Mouse (Mus musculus): Measurements from ENCODE around the gene Mr1. TPM values are rescaled to one million over a fixed set of nuclear protein-coding genes. Genes with fewer than 3 reads are reported as not detected.
"Not testable (repeated sequence)": the region's sequence is repeated elsewhere in the genome, so short reads cannot be mapped to it uniquely, and the experiment has no call there.

The Mr1 gene
- polyA plus RNA-seq, 1 experiment from 2014 or later = 3.1 TPM

GRCm38 (mm10) chr1:155173644-155174016 is 27.0 kb upstream of the Mr1 start:
- H3K27me3 ChIP-seq (ENCODE audit: control insufficient read depth, insufficient read depth, low read length); H3K9me3 ChIP-seq (ENCODE audit: control insufficient read depth, low read length); ATAC-seq (ENCODE audit: insufficient number of reproducible peaks, low FRiP score, low TSS enrichment, low read depth); DNase-seq (ENCODE audit: low spot score); H3K27ac ChIP-seq (replicated peaks; ENCODE audit: low read depth, low read length); H3K4me2 ChIP-seq (ENCODE audit: low read depth, severe bottlenecking); H3K9ac ChIP-seq (ENCODE audit: low read length); H3K4me1 ChIP-seq (ENCODE audit: control insufficient read depth, insufficient read depth, low read length); H3K4me3 ChIP-seq (ENCODE audit: low read depth, low read length); H3K36me3 ChIP-seq (ENCODE audit: control insufficient read depth, insufficient read depth, low read length): not testable (repeated sequence)
- 95% methylated on average over 1 of the region's 1 CpGs for WGBS

- DNase-seq (ENCODE audit: low spot score) (no peak), ATAC-seq (ENCODE audit: insufficient number of reproducible peaks, low FRiP score, low TSS enrichment, low read depth) (no peak)
- Histone ChIP-seq H3K9ac (ENCODE audit: low read length) (no peak overlapping the region), H3K36me3 (ENCODE audit: control insufficient read depth, insufficient read depth, low read length) (peaks cover 4% of the 10 kb centered on the region), H3K4me2 (ENCODE audit: low read depth, severe bottlenecking) (no peak overlapping the region), H3K4me3 (ENCODE audit: low read depth, low read length) (no peak overlapping the region), H3K9me3 (ENCODE audit: control insufficient read depth, low read length) (no peaks in the 10 kb centered on the region), H3K4me1 (ENCODE audit: control insufficient read depth, insufficient read depth, low read length) (no peaks in the 10 kb centered on the region), H3K27ac (replicated peaks; ENCODE audit: low read depth, low read length) (no peak overlapping the region), H3K27me3 (ENCODE audit: control insufficient read depth, insufficient read depth, low read length) (no peaks in the 10 kb centered on the region)
- WGBS = 90% methylated on average over 3 of the region's 3 CpGs
Measured at GRCm38 (mm10) chr1:155172895-155173643, 26.5 kb upstream of the Mr1 start.

DNA sequence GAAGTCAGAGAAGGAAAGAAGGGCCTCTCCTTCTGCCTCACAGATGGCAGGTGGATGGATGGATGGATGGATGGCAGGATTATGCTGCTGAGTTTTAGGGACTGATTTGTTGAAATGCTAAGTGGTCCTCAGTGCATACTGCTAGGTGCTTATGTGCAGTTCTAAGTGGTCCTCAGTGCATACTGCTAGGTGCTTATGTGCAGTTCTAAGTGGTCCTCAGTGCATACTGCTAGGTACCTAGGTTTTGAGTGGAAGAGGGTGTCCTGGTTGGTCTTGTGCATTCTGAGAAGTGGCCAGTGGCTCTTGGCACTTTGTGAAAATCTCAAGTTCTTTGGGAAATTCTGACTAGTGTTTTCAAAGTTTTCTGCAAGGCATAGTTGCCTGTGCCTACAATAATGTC is 23.3 kb upstream of the Mr1 start:
- Histone ChIP-seq H3K27me3 (ENCODE audit: control insufficient read depth, insufficient read depth, low read length) (no peaks in the 10 kb centered on the region), H3K9me3 (ENCODE audit: control insufficient read depth, low read length) (no peaks in the 10 kb centered on the region), H3K36me3 (ENCODE audit: control insufficient read depth, insufficient read depth, low read length) (no peaks in the 10 kb centered on the region), H3K4me3 (ENCODE audit: low read depth, low read length) (no peak overlapping the region), H3K27ac (replicated peaks; ENCODE audit: low read depth, low read length) (no peak overlapping the region), H3K4me1 (ENCODE audit: control insufficient read depth, insufficient read depth, low read length) (no peaks in the 10 kb centered on the region), H3K9ac (ENCODE audit: low read length) (no peak overlapping the region), H3K4me2 (ENCODE audit: low read depth, severe bottlenecking) (no peak overlapping the region)
- ATAC-seq (ENCODE audit: insufficient number of reproducible peaks, low FRiP score, low TSS enrichment, low read depth) (no peak), DNase-seq (ENCODE audit: low spot score) (no peak)

DNA sequence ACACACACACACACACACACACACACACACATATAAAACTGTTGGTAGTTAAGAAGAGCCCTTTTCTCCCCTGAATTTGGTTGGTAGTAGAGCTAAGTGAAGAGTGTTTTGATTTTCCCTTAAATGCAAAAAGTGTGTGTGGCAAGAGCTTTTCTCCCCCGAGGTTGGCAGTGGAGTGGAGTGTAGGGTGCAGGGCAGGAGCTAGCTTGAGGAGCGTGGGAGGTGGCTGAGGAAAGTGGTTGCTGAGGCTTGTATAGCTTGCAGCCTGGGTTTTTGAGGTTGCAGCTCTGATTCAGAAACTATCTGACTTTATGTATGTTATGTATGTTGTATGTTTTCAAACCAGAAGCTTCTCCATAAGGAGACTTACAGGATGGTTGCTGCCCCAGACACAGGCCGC is 20.8 kb upstream of the Mr1 start:
- ATAC-seq (ENCODE audit: insufficient number of reproducible peaks, low FRiP score, low TSS enrichment, low read depth) = no peak

DNA sequence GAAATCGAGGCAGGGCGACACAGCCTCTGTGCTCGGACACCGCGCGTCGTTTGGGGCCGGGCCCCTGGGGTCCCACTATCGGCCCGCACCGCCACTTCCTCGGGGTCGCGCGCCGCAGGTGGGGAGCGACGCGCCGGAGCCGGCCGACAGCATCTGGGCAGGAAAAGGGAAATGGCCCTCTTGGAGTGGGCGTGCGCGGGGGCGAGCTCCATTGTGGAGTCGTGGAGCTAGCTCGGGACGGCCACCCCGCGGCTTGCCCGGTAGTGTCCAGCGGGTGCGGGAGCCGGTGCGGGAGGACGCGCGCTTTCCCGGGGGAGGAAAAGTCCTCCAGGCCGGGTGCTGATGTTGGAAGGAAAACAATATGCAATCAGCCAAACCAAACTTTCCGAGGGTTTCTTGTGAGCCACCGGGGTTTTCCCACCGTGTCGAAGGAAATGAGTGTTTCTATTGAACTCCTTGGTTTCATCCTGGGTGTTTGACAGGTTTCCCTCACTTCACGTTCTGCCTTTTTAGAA is 12.4 kb upstream of the Mr1 start:
- 0% methylated on average over 44 of the region's 46 CpGs for WGBS
- DNase-seq (ENCODE audit: low spot score) = peak; percentile 72
- no peak; the same call in 1 of the 2 replicates for ATAC-seq (ENCODE audit: insufficient number of reproducible peaks, low FRiP score, low TSS enrichment, low read depth)
- Histone ChIP-seq H3K36me3 (ENCODE audit: control insufficient read depth, insufficient read depth, low read length) (no peaks in the 10 kb centered on the region), H3K27ac (replicated peaks; ENCODE audit: low read depth, low read length) (peak overlapping the region; percentile 59), H3K9ac (ENCODE audit: low read length) (peak overlapping the region; percentile 90), H3K27me3 (ENCODE audit: control insufficient read depth, insufficient read depth, low read length) (no peaks in the 10 kb centered on the region), H3K4me1 (ENCODE audit: control insufficient read depth, insufficient read depth, low read length) (no peaks in the 10 kb centered on the region), H3K4me3 (ENCODE audit: low read depth, low read length) (peak overlapping the region; percentile 97), H3K4me2 (ENCODE audit: low read depth, severe bottlenecking) (peak overlapping the region; percentile 64), H3K9me3 (ENCODE audit: control insufficient read depth, low read length) (no peaks in the 10 kb centered on the region)

More for the DNA sequence above, 20.8 kb upstream of the Mr1 start:
- Histone ChIP-seq H3K4me1 (ENCODE audit: control insufficient read depth, insufficient read depth, low read length) (no peaks in the 10 kb centered on the region), H3K4me2 (ENCODE audit: low read depth, severe bottlenecking) (no peak overlapping the region), H3K27ac (replicated peaks; ENCODE audit: low read depth, low read length) (no peak overlapping the region), H3K36me3 (ENCODE audit: control insufficient read depth, insufficient read depth, low read length) (no peaks in the 10 kb centered on the region), H3K9ac (ENCODE audit: low read length) (no peak overlapping the region), H3K4me3 (ENCODE audit: low read depth, low read length) (no peak overlapping the region), H3K9me3 (ENCODE audit: control insufficient read depth, low read length) (no peaks in the 10 kb centered on the region), H3K27me3 (ENCODE audit: control insufficient read depth, insufficient read depth, low read length) (no peaks in the 10 kb centered on the region)
- WGBS = 84% methylated on average over 3 of the region's 3 CpGs
- DNase-seq (ENCODE audit: low spot score) = no peak

DNA sequence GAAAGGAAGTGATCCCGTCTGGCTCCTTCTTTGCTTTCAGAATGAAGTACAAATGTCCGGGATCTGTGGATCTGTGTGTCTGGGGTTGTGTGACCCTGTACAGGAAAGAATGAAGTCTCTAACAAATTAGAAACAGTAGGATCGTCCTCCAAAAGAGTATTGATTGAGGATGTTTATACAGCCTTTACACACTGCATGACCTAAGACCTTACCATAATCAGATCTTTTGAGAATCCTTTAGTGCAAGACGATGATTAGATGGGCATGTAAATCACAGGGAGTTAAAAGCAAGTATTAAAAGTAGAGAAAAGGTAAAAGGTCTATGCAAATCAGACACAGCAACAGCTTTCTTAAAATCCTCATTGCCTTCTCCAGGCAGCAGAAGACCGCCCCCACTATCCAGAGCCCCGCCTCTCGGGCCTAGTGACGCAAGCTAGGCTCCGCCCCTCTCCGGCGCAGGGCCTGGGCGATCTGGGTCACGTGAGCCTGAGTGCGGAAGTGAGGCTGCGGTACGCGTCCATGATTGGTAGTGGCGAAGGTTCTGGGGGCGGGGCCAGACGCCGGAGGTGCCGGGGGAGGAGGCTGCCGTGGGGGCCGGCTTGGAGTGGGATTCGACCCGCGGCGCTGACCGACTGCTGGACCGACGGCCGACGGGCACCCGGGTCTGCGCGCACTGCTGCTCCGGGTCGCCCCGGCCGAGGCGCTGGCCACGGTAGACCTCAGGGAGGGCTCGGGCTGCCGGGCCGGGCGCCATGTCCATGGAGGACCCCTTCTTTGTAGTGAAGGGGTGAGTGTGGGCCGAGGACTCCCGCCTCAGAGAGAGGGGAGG is 11.7 kb upstream of the Mr1 start, which contains the start of gene Stx6:
Gene Stx6, plus strand, starts transcription at position 575 of the 829 bp plus-strand sequence.
- H3K4me3 ChIP-seq (ENCODE audit: low read depth, low read length) = peak within 1 kb of the TSS; percentile 97
- 2% methylated on average over 48 of the region's 48 CpGs for WGBS
- peak within 1 kb of the TSS; percentile 64 for H3K4me2 ChIP-seq (ENCODE audit: low read depth, severe bottlenecking)
- H3K27ac ChIP-seq (replicated peaks; ENCODE audit: low read depth, low read length) = peak within 1 kb of the TSS; percentile 59
- ATAC-seq (ENCODE audit: insufficient number of reproducible peaks, low FRiP score, low TSS enrichment, low read depth) = peak; percentile 96
- no peaks in the 10 kb centered on the region for H3K27me3 ChIP-seq (ENCODE audit: control insufficient read depth, insufficient read depth, low read length)
- H3K9me3 ChIP-seq (ENCODE audit: control insufficient read depth, low read length) = no peaks in the 10 kb centered on the region
- no peaks in the 10 kb centered on the region for H3K4me1 ChIP-seq (ENCODE audit: control insufficient read depth, insufficient read depth, low read length)
- H3K9ac ChIP-seq (ENCODE audit: low read length) = peak within 1 kb of the TSS; percentile 90
- DNase-seq (ENCODE audit: low spot score) = peak; percentile 99
- H3K36me3 ChIP-seq (ENCODE audit: control insufficient read depth, insufficient read depth, low read length) = no peaks in the 10 kb centered on the region

GRCm38 (mm10) chr1:155153906-155154305 is 7.3 kb upstream of the Mr1 start:
- Histone ChIP-seq H3K4me2 (ENCODE audit: low read depth, severe bottlenecking) (no peak overlapping the region), H3K27me3 (ENCODE audit: control insufficient read depth, insufficient read depth, low read length) (no peaks in the 10 kb centered on the region), H3K36me3 (ENCODE audit: control insufficient read depth, insufficient read depth, low read length) (no peaks in the 10 kb centered on the region), H3K27ac (replicated peaks; ENCODE audit: low read depth, low read length) (no peak overlapping the region), H3K4me1 (ENCODE audit: control insufficient read depth, insufficient read depth, low read length) (no peaks in the 10 kb centered on the region), H3K4me3 (ENCODE audit: low read depth, low read length) (no peak overlapping the region), H3K9ac (ENCODE audit: low read length) (no peak overlapping the region), H3K9me3 (ENCODE audit: control insufficient read depth, low read length) (no peaks in the 10 kb centered on the region)
- 79% methylated on average over 4 of the region's 4 CpGs for WGBS
- ATAC-seq (ENCODE audit: insufficient number of reproducible peaks, low FRiP score, low TSS enrichment, low read depth) (no peak), DNase-seq (ENCODE audit: low spot score) (no peak)

GRCm38 (mm10) chr1:155150821-155151220 is 4.2 kb upstream of the Mr1 start:
- Histone ChIP-seq H3K4me3 (ENCODE audit: low read depth, low read length) (no peak overlapping the region), H3K27me3 (ENCODE audit: control insufficient read depth, insufficient read depth, low read length) (no peaks in the 10 kb centered on the region), H3K4me1 (ENCODE audit: control insufficient read depth, insufficient read depth, low read length) (0 out of 2 replicates have a peak, but pooled peaks cover 1% of the 10 kb centered on the region), H3K27ac (replicated peaks; ENCODE audit: low read depth, low read length) (no peak overlapping the region), H3K9me3 (ENCODE audit: control insufficient read depth, low read length) (no peaks in the 10 kb centered on the region), H3K36me3 (ENCODE audit: control insufficient read depth, insufficient read depth, low read length) (no peaks in the 10 kb centered on the region), H3K9ac (ENCODE audit: low read length) (no peak overlapping the region), H3K4me2 (ENCODE audit: low read depth, severe bottlenecking) (no peak overlapping the region)
- 90% methylated on average over 5 of the region's 5 CpGs for WGBS
- DNase-seq (ENCODE audit: low spot score) = no peak
- ATAC-seq (ENCODE audit: insufficient number of reproducible peaks, low FRiP score, low TSS enrichment, low read depth) = no peak

Data from limb, embryonic 11.5 days (tissue).